Mouse (Mus musculus) layer of hippocampus, adult 2 months (tissue): ENCODE measurements around the gene Sfr1. TPM values are rescaled to one million over a fixed set of nuclear protein-coding genes. Genes with fewer than 3 reads are reported as not detected.

ENCODE experiments used
- DNase-seq, 2 experiments: peaks; one replicate each; pipeline ENCODE4 v3.0.0; 2022; ENCODE audit warnings: low spot score in 2 of 2
- H3K27ac ChIP-seq: fragments of 200-600 bp; 2 replicates; pipeline ENCODE4 v1.8.1; 2022
- H3K4me3 ChIP-seq: fragments of 200-600 bp; 2 replicates; pipeline ENCODE4 v1.8.1; 2022; ENCODE audit warnings: mild to moderate bottlenecking
- CTCF ChIP-seq: fragments of 200-600 bp; conservative IDR thresholded peaks from 2 replicates; pipeline ENCODE4 v1.8.1; 2022; ENCODE audit warnings: antibody characterized with exemption, mild to moderate bottlenecking, moderate library complexity
- total RNA-seq, 2 experiments: library from RNA; stranded (reverse); gene quantifications; 2 replicates each; pipeline ENCODE4 v1.2.3; 2021

Sfr1 gene
- total RNA-seq, 2 experiments from 2014 or later = 95.4 to 103 TPM

DNA sequence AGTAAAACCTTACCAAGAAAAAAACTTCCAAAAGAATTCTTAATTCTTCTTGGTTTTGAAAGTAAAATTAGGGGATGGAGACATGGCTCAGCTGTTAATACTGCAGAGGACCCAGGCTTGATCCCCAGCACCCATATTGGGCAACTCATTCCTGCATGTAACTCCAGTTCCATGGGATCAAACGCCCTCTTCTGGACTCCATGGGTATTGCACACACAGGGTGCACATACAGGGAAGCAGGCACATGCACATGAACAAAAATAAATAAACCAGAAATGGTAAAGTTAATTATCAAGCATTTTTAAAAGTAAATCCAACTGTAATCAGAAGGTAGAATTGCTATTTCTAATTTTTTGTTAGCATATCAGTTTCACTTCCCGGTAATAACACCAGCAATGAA is 15.3 kb upstream of the Sfr1 start:
- no peak overlapping the region for H3K27ac ChIP-seq
- peak; percentile 51 for TF ChIP-seq CTCF
- DNase-seq = no peak
- H3K4me3 ChIP-seq = no peak overlapping the region

DNA sequence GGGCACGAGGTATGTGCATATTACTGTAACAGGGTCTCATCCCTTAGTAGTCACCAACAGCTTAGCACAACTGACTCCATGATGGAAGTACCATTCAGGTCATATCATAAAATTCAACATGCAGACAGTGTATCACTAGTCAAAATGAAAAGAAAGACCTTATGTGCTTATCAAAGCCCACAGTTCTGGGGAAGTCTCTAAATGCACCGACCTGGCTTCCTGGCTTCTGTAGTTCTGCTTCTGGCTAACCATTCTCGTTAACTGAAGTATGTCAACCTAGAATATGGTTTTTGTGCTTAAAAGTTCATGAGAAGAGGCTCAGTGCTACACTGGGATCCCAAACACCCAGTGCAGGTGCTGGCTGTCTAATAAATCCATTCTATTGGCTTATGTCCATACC is 12.3 kb upstream of the Sfr1 start:
- H3K4me3 ChIP-seq = no peak overlapping the region
- DNase-seq = no peak
- H3K27ac ChIP-seq = no peak overlapping the region
- TF ChIP-seq CTCF = no peak

DNA sequence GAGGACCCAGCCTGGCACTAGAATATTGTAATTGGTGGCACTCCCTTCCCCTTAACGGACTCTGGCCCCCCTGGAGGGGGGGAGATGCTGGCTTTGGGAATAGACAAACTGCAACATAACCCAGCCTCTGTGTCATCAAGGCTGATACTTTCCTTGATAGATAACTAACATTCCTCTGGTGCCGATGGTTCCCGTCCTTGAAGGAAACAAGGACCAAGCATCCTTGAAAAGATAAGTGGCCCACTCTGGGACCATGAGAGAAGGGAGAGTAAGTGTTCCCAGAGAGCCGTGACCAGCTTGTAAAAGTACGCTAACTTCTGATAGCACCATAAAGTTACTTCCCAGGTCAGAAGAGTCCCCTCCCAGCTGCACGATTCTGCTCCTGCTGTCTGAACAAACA is 9.0 kb upstream of the Sfr1 start:
- TF ChIP-seq CTCF = no peak

DNA sequence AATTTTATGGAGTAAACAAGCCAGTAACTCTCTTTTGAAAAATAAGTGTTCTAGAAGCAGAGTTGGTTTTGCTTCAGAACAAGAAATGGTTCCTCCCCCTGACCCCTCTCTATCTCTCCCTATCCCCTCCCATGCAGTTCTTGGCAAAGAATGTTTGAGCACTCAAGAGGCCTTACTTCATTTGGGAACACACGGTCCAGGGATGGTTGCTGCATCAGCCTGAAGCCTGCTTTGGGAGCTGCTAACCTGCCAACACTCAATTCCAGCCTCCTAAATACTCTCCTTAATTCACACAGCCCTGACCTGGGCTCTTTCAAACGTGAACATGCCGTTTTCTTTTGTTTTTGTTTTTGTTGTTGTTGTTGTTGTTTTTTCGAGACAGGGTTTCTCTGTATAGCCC is 6.6 kb upstream of the Sfr1 start:
- no peak overlapping the region for H3K27ac ChIP-seq
- no peak for TF ChIP-seq CTCF
- no peak for DNase-seq
- no peak overlapping the region for H3K4me3 ChIP-seq

More for the DNA sequence above, 9.0 kb upstream of the Sfr1 start:
- no peak for DNase-seq
- Histone ChIP-seq H3K27ac (no peak overlapping the region), H3K4me3 (no peak overlapping the region)

DNA sequence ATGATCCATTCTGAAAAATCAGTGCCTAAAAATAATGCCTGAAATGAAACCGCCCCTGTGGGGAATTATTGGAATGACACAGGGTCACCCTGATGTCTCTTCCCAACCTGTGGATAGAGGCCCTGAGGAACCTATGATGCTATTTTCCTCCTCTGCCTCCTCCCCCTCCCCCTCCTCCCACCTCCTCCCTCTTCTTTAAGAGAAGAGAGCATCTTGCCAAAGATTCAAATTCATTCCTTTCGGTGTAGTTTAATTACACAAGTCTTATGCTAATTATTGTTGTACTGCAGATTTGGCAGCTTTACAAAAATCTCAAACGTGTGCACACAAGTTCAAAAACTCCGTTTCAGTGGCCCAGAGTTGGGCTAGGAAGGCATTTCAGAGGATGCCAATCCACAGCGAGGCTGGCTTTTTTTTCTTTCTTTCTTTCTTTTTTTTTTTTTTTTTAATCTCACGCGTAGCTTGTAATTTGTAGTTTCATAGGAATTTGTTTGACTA is 5.8 kb upstream of the Sfr1 start:
- TF ChIP-seq CTCF = peak; percentile 23; the same call in 1 of the 2 replicates
- DNase-seq = no peak
- no peak overlapping the region for H3K4me3 ChIP-seq
- no peak overlapping the region for H3K27ac ChIP-seq

DNA sequence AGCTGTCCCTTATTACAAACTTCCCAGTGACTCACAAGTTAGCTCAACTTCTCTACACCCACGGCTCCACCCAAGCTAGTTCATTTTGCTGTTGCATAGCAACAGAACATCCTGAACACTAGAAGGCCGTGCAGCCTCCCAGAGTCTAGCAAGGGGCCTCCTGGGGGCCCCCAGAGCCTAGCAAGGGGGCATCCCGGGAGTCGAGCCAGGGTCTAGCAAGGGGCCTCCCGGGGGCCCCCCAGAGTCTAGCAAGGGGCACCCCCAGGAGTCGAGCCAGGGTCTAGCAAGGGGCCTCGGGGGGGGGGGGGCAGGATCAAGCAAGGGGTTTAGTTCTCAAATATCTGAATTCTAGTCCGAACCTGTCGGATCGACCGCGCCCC is 801 bp upstream of the Sfr1 start:
- Histone ChIP-seq H3K4me3 (peak overlapping the region; percentile 88), H3K27ac (peak overlapping the region; percentile 99)
- peak; percentile 65 to 81 for DNase-seq
- no peak for TF ChIP-seq CTCF

DNA sequence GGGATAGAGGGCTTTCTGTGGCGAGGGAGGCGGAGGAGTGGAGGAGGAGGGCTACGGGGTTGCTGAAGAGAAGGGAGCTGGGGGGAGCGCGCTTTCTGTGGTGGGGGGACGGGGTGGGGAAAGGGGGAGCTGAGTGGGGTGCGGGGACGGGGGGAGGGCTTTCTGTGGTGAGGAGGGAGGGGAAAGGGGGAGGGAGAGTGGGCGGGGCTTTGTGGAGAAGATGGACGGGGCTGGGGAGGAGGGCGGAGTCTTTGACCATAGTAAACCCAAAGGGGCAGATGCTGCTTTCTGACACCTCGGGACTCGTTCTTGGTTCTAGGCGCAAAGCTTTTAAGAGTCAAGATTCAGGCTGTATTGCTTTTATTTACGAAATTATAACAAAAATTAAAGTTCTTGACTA is 449 bp downstream of the Sfr1 start:
- peak overlapping the region; percentile 88 for H3K4me3 ChIP-seq
- peak; percentile 45 to 69 for DNase-seq
- TF ChIP-seq CTCF = no peak
- peak overlapping the region; percentile 99 for H3K27ac ChIP-seq

DNA sequence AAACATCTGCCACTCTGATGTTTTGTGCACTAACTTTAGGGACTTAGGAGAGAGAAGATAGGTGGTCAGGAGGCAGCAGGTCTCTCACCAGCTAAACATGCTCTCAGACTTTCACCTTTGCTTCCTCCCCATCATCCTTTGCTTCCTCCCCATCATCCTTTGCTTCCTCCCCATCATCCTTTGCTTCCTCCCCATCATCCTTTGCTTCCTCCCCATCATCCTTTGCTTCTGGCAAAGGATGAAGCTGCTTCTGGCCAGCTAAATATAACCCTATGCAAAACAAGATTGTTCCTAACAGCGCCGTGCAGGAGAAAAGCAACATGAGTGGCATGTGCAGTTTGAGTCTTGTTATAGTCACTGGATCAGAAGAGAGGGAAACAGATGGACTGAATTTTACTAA is 15.6 kb downstream of the Sfr1 start:
- H3K27ac ChIP-seq = peak overlapping the region; percentile 75
- DNase-seq = peak in 1 of 2 experiments; percentile 47
- H3K4me3 ChIP-seq = no peak overlapping the region
- TF ChIP-seq CTCF = no peak

DNA sequence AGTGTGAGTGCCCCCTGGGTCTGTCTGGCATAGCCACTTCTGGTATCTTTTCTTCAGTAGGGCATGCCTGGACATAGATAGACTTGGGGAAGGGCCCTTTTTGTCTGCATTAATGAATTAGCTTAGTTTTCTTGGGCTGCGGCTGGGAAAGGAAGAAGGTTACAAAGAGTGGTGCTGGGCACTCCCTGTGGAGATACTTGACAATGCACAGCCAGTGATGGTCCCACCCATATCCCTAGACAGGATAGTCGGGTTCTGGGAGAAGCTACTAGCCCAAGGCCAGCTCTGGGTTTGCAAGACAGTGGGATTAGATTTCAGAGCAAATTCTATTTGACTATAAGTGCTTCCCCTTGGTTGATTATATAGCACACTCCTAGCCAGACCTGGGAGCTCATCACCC is 17.5 kb downstream of the Sfr1 start:
- Histone ChIP-seq H3K27ac (no peak overlapping the region), H3K4me3 (no peak overlapping the region)
- no peak for TF ChIP-seq CTCF
- no peak for DNase-seq

DNA sequence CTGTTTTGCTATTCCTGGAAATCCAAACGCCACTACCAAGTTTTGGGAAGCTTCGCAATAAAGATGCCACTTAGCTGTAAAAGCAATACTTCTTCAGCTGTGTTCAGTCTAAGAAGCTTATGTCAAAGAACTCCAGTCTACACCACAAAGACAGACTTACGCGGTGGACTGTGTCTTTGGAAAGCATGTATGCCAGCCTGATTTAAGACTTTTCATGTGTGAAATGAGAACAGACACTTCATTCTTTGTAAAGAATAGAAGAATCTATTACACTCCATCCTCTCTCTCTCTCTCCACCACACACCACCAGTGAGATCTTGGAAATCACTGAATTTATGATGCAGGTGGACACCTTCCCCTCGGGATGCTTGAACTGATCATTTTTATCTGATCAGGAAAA is 18.9 kb downstream of the Sfr1 start:
- TF ChIP-seq CTCF = no peak

DNA sequence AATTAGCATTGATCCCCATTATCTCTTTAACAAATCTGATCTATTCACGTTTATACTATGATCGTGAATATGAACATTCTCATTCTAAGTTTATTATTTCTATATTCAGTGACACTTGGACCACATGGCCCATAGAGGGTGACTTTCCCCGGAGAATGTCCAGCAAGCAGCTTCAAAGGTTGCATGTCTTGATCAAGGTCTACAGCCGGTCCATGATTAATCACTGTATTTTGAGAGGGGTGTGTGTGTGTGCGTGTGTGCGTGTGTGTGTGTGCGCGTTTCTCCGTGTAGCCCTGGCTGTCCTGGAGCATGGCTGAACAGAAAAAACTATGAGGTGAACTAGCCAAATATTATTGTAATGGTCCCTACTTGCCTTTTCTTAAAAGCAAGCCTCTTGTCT is 21.0 kb downstream of the Sfr1 start:
- Histone ChIP-seq H3K4me3 (no peak overlapping the region), H3K27ac (no peak overlapping the region)
- no peak for TF ChIP-seq CTCF
- no peak for DNase-seq

More for the DNA sequence above, 18.9 kb downstream of the Sfr1 start:
- no peak for DNase-seq
- Histone ChIP-seq H3K27ac (no peak overlapping the region), H3K4me3 (no peak overlapping the region)

DNA sequence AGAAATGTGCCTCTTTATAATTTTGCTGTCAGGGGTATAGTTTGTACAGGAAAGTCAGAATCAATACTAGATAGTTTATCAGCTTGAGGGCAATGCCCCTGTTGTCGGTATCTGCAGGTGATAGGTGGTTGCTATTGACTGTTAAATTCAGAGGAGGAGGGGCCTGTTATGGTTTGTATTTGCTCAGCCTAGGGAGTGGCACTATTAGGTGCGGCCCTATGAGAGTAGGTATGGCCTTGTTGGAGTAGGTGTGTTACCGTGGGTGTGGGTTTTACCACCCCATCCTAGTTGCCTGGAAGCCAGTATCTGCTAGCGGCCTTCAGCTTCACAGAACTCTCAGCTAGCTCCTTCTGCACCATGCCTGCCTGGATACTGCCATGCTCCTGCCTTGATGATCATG is 22.4 kb downstream of the Sfr1 start:
- no peak for DNase-seq
- Histone ChIP-seq H3K4me3 (no peak overlapping the region), H3K27ac (no peak overlapping the region)
- no peak for TF ChIP-seq CTCF

DNA sequence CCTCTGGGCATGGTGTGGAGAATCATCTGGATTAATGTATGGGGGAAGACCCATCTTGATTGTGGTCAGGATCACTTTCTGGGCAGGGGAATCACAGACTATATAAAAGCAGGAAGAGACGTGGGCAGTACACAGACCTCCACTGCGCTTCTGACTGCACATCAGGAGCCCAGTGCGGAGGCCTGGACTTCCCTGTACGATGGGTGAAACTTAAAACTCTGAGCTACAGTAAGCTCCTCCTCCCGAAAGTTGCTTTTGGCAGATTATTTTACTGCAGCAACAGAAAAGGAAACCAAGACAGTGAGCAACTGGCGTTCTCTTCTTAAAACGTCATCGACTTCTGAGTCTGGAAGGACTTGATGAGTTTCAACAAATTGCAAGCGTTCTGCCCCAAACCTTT is 23.4 kb downstream of the Sfr1 start:
- no peak overlapping the region for H3K4me3 ChIP-seq
- no peak for DNase-seq
- H3K27ac ChIP-seq = no peak overlapping the region
- no peak for TF ChIP-seq CTCF

DNA sequence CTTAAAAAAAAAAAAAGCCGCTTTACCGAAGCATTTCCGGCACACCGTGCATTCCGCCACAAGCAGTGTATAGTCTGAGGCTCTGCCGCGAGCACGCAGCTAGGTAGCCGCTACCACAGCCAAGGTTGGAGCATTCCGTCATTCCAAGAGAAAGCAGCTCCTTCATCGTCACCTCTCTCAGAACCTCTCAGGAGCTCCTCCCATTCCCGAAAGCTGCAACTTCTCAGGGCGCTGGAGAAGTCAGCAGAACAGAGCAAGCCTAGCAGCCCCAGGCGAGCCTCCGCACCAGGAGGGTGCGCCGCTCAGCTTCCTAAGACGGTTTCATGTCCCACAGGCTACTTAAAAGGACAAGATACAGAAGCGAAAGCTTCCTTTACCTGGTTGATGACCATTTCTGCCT is 24.1 kb downstream of the Sfr1 start:
- Histone ChIP-seq H3K4me3 (no peak overlapping the region), H3K27ac (no peak overlapping the region)
- TF ChIP-seq CTCF = no peak
- no peak for DNase-seq

DNA sequence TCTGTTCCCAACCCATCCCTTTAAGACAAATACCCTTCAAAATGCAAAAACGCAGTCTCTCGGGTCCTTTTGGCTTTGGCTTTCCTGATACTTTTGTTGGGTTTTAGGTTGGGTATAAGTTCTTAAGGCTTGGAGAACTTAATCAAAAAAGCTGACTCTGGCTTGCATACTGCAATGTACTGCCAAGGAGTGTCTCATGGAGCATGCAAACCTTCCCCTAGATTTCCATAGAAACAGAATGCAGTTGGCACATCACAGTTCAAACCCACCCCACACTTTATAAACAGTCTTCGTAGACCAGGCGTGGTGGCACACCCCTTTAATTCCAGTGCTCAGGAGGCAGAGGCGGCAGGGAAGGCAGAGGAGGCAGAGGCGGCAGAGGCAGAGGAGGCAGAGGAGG is 46.4 kb downstream of the Sfr1 start:
- no peak for DNase-seq
- no peak for TF ChIP-seq CTCF
- Histone ChIP-seq H3K4me3 (no peak overlapping the region), H3K27ac (no peak overlapping the region)
